Mouse (Mus musculus) v-Abl transformed pro-B cells (cell line): ENCODE data around the gene Otub2.

ENCODE experiments used
- in situ Hi-C, 2 experiments: fragments of 400-800 bp; cut with MboI; formaldehyde crosslinking; loops; one replicate each; pipeline ENCODE4 v1.15.1; 2025; ENCODE audit not compliant: unreplicated experiment in 2 of 2

Otub2 gene

DNA sequence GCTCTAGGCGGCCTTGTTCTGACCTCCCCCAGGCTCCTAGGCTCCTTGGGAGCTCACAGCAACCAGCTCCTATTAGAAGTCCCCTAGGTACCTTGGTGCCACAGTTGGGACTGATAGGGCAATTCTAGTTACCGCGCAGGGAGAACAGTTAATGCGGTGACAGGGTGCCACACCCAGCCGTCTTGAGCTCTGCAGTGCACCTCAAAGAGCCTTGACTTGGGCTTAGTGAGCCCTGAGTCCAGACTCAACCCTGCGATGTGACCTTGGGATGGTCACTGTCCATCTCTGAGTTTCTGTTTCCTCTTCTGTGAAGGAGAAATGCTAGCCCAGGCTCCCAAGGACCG lies 20.2 kb upstream of the Otub2 start:
- in situ Hi-C loops: loop anchor here (5.0 kb wide), 3 partner anchors 36 to 226 kb away; no protein-coding TSS in a partner anchor

DNA sequence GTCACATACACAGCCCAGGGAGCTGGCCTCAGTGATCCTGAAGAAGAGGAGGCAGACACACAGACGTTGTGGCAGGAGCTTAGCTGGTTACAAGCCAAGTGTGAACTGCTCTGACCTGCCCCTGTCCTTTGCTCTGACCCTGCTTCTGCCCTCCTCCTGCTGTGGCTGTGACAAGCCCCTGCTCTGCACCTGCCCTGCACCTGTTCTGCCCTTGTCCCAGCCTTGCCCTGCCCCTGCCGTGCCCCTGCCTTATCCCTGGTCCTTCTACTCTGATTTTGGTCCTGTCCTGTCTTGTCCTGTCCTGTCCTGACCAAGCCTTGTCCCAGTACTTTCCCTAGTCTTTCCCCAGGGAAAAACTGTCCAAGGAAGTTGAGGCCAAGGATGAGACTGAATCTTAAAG lies 19.7 kb upstream of the Otub2 start:
- in situ Hi-C loops: loop anchor here (5.0 kb wide), 3 partner anchors 36 to 226 kb away; no protein-coding TSS in a partner anchor

DNA sequence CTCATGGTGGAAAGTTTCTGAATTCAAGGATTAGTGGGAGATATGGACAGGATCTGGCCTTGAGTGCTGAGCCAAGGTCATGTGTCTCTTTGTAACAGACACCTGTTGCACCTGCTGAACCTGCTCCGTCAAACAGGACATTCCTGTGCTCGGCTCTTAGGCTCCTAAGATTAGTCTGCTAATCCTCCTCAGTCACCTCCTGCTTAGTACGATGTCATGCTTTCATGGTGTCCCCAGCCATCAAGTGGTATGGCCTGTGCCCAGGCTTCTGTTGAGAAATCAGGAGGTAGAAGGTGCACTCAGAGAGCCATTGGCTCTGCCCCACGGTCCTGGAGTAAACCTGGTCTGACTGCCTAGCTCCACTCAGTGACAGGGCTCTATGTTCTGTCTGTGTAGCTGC lies 17.6 kb upstream of the Otub2 start:
- in situ Hi-C loops: loop anchor here in 1 of 2 experiments (10.0 kb wide), 1 partner anchor 46 kb away; no protein-coding TSS in a partner anchor

DNA sequence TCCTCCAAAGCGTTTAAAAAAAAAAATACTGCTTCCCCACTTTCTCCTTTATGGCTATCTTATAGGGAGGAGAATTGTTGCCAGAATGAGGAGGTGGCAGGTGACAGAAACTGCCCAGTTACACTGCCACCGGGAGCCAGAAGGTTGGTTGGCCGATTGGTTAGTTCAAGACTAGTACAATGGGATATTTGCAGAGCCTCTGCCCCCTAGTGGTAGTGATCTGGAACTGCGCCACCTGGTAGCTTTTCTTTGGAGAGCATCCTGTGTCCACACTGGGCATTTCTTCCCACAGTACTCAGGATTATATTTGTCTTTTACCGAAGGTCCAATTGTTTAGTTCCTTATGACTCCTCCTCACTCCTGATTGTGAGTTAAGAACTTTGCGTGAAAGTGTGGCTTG lies 16.8 kb upstream of the Otub2 start:
- in situ Hi-C loops: loop anchor here in 1 of 2 experiments (10.0 kb wide), 1 partner anchor 47 kb away; no protein-coding TSS in a partner anchor

DNA sequence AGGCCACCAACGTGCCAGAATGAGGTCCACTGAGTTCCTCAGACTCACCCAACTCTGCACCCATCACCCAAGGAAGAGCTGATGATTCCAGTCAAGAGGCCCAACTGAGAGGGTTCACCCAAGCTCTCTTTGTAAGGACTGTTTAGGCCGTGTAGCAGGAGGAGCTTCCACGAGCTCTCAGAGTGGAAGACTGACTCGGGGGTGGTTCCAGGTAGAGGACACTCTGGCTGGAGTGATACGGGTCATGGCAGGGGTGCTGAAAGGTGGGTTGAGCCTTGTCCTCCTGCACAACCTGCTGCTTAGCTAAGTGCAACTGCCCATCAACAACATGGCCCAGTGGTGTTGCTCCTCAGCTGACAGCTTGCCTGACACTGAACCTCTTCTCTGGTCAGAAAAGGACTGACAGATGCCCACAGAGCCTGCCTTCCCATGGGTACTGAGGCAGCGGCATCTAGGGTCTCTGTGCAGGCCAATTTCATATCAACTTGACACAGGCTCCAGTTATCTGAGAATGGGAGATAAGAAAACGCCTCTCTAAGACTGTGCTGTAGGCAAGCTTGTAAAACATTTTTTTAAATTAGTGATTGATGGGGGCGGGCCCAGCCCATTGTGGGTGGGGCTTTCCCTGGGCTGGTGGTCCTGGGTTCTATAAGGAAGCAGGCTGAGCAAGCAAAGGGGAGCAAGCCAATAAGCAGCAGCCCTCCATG lies 14.8 kb upstream of the Otub2 start:
- in situ Hi-C loops: loop anchor here in 1 of 2 experiments (10.0 kb wide), 1 partner anchor 49 kb away; no protein-coding TSS in a partner anchor

DNA sequence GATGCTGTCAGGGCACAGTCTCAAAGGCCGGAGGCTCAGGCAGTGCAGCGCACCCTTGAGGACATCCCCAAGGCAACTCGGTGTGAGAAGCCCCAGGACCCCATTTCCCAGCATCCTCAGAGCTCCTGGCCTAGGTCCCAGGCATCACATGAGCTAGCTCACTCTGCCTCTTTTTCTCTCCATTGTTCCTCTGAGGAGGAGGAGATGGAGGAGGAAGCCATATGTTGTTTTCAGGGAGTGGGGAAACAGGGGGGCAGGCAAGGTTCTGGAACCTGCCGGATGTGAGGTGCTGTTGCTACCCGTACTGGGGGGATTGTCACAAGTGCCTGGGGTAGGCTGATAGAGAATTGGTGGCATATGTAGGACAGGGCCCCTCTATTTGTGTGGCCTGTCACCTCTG lies 12.4 kb upstream of the Otub2 start:
- in situ Hi-C loops: loop anchor here in 1 of 2 experiments (10.0 to 25.0 kb wide), 3 partner anchors 51 to 1636 kb away; partner anchors contain the start of genes Gm20604, Gm28051, Gon7 and Syne3

DNA sequence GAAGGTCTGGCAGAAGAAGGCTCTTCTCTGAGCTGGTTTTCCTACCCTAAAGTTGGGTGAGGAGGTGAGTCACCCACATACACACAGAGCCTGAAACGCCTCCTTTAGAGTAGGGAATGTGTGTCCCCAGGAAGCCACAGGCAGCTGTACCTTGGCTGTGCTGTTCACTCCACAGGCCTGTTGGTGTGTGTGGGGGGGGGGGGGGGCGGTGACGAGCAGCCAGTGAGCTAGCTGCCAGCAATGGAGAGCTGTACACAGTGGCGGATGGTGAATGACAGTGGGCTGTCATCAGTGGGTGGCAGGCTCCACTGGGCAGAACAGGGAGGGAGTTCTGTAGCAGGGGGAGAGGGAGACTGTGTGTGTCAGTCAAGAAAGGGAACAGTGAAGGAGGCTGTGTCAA lies 11.7 kb upstream of the Otub2 start:
- in situ Hi-C loops: loop anchor here in 1 of 2 experiments (10.0 to 25.0 kb wide), 3 partner anchors 52 to 1636 kb away; partner anchors contain the start of genes Gm20604, Gm28051, Gon7 and Syne3

DNA sequence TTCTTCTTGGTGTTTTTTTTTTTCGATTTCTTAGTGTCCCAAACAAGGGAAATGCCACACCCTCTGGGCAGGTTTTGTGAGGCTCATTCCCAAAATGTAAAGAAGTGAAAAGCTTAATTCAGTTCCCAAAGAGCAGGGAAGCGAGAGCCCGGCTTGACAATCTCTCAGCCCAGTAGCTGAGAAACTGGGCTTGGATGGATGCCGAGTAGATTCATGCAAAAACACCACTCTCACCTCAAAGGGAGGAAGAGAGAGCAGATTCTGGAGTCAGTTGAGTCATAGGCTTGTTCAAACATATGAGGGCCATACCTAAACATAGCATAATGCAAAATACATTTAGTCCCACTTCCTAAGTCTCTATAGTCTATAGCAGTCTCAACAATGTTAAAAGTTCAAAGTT lies 8.3 kb upstream of the Otub2 start:
- in situ Hi-C loops: loop anchor here in 1 of 2 experiments (25.0 kb wide), 2 partner anchors 618 to 1632 kb away; partner anchors contain the start of genes Gm20604, Gm28051, Gon7 and Syne3

DNA sequence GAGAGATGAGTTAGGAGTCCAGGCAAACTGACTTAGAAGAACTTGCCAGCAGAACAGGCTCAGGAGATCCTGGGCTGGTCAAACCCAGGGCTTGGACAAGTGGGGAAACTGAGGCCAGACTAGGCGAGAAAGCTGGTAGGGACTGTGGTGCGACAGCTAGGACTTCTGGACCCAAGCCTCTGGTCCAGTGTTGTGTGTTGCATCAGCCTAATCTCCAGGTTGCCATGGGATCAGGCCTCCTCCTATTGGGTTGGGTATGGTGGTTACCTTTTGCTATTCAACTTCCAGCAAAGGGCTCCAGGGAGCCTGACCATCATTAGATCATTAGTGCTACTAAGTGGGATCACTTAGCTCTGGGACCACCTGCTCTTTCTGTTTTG lies 856 bp downstream of the Otub2 start:
- in situ Hi-C loops: loop anchor here in 1 of 2 experiments (25.0 kb wide), 2 partner anchors 627 to 1623 kb away; partner anchors contain the start of genes Gm20604, Gm28051, Gon7 and Syne3

DNA sequence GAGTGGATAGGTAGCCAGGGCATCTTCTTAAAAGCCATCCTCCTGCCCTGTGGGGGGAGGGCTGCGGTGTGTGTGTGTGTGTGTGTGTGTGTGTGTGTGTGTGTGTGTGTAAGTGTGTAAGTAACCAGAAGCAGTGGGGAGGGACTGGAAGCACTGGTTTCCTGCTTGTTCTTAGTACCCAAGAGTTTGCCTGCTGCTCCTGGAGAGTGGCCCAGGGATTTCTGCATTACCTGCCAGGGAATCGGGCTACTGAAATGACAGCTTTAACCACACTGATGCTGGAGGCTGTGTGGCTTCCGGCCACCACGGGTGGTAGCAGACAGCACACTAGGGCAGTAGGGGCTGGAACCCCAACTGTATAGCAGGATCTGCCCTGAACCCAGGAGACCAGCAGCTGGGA lies 1.5 kb downstream of the Otub2 start:
- in situ Hi-C loops: loop anchor here in 1 of 2 experiments (25.0 kb wide), 2 partner anchors 628 to 1622 kb away; partner anchors contain the start of genes Gm20604, Gm28051, Gon7 and Syne3

DNA sequence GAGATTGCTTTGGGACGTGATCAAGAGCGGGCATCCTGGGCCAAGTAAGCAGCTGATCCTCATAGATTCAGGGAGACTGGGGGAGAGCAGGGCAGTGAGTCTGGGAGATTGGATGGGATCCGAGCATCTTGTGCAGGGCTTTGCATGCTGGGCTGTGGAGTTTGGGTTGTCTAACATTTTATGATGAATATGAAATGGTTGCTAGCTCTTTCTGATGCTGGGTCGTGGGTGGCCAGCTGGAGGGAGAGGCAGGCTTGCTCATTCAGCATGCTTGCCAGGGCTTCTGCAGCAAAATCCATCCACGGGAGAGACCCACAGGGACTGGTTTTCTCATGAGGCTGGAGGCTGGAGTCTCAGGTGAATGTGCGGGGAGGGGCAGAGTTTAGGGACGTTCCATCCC lies 2.6 kb downstream of the Otub2 start:
- in situ Hi-C loops: loop anchor here in 1 of 2 experiments (25.0 kb wide), 2 partner anchors 629 to 1621 kb away; partner anchors contain the start of genes Gm20604, Gm28051, Gon7 and Syne3

DNA sequence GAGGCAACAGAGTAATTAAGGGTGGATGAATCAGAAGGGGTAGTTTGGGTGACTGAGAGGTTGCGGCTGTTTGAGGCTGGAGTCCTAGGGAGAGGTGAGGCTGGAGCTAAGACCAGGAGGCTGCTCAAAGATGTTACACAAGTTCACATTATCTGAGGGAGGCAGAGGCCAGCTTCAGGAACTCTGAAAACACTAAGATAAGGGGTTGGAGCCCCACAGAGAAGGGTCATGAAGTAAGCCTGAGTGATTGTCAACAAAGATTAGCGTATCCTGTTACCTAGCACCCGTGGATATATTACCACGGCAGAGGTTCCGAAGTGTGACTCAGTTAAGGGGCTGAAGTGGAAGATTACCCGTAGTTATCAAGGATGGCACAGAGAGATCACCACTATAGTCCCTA lies 5.0 kb downstream of the Otub2 start:
- in situ Hi-C loops: loop anchor here in 1 of 2 experiments (25.0 kb wide), 2 partner anchors 631 to 1619 kb away; partner anchors contain the start of genes Gm20604, Gm28051, Gon7 and Syne3

DNA sequence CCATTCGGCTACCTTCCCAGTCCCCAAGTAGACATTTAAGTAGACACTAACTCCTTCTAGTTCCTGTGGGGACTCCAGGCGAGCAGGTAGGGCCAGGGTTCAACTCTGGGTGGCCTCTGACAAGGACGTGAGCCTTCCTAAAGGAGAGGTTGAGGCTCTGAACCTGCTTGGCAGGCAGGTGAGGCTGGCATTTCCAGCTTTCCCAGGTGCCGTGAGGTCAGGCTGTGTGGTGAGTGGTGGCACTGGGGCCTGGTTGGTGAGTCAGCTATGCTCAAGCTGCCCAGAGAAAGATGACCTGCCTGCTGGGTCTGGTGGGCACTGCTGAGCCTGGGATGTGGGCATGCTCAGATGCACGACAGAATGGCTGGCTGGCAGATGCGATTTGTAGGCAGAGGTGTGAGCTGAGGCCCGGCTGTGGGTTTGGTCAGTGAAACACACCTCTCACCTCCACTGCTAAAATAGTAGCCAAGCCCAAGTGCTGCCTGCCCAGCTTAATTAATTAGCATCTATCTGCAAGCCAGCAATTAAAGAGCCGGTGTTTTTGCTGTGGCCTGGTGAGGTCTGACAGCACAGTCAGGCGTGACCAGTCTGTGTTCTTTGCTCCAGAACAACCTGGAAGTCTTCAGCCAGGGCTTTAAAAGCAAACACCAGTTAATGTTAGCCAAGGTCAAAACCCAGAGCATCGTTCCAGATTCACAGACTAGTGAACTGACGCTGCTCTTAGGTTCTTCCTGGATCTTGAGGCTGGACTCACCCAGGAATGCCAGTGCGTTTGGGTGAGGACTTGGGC lies 7.2 kb downstream of the Otub2 start:
- in situ Hi-C loops: loop anchor here in 1 of 2 experiments (25.0 kb wide), 2 partner anchors 633 to 1617 kb away; partner anchors contain the start of genes Gm20604, Gm28051, Gon7 and Syne3

DNA sequence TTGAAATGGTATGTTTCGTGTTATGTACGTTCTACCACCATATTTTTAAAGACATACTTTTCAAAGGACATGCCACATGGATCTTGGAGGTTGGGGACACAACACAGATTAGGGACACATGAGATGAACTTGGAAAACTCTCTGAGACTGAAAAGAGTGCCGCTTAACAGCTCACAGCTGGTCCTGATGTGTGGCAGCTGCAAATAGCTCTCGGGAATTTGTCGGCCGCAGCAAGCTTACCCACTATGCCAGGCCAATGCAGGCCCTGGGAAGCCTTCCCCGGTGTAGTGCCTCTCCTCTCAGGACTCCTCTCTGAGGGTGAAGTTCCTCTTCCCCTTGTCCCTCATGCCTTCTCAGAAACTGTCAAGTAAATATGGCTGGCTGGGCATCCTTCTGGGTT lies 8.3 kb downstream of the Otub2 start:
- in situ Hi-C loops: loop anchor here in 1 of 2 experiments (25.0 kb wide), 2 partner anchors 634 to 1616 kb away; partner anchors contain the start of genes Gm20604, Gm28051, Gon7 and Syne3

DNA sequence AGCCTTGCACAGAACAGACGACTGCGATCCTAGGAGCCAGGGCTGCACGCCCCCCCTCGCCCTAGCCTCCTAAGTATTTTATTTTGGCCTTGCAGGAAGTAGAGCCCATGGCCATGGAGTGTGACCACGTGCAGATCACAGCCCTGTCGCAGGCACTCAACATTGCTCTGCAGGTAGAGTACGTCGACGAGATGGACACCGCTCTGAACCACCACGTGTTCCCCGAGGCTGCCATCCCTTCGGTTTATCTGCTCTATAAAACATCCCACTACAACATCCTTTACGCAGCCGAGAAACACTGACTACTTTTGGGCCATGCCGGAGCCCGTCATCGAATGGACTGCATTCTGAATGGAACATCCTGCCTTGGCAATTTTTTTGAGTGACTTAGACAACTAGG lies 15.6 kb downstream of the Otub2 start:
- in situ Hi-C loops: no loop called here

DNA sequence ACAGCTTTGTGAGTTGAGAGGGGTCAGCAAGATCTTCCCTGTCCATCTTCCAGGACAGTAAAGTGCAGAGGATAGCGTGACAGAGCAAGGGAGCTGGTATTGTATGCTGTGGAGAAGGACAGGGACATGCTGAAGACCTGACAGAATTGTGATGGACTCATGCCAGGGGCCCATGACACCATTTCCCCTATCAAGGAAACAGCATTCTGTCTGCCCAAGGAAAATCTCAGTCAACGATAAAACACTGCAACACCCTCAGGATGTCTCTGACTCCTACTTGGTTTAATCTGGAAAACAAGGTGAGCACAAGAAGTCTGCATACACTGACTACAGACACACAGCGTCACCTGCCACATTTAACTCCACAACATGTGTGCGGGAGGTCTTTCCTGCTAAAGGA lies 19.2 kb downstream of the Otub2 start, which contains the start of gene 9330161L09Rik:
9330161L09Rik (minus strand) TSS at position 101 of the 400 bp plus-strand sequence.
- in situ Hi-C loops: no loop called here

DNA sequence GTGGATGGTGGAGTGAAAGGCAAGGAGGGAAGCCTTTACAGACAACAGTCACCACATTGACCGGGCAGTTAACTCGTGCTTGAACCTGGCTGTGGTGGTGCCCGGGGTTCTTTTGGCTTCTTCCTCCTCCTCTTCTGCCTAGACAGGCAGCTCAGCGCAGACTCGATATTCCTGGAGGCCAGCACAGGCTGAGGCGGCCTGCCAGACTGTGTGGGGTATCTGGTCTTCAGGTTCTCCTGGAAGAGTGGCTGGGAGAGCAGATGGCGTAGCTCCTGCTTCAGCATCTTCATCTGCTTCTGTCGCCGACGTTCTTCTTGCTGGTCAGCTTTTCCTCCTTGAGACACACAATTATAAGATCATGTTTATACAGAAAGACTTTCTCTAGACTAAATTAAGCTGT lies 19.7 kb downstream of the Otub2 start:
- in situ Hi-C loops: no loop called here

DNA sequence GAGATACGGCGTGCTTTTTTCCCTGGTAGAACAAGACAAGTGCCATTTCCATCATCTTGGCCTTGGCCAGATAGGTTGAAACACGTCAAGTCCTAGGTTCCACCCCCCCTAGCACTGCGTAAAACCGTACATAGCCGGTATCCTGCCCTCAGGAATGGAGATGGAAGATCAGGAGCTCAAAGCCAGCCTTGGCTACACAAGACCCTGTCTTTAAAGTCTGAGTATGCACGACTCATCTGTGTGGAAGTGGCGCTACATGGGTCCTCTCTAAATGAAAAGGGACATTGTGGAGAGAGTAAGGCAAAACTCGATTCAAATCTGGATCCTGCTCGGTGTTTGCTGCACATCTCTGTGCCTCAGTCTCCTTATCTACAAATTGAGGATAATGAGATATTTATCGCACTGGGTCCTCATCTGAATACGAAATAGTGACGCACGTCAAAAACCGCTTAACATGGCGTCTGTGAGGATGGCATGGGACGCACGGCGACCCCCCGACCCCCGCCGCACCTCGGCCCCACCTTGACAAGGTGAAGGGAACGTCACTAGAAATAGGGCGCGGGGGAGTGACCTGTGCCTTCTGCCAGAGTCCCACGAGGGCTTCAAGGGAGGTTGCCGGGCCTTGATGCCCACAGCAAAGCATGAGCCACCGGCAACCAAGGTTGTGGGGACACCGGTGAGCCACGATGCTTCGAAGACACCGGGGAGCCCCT lies 36.7 kb downstream of the Otub2 start:
- in situ Hi-C loops: loop anchor here (5.0 to 10.0 kb wide), 2 partner anchors 67 to 670 kb away; partner anchors contain the start of genes Gm20604 (in 1 of the 2), Gm28051 (in 1 of the 2), Gon7 (in 1 of the 2) and Ubr7 (in 1 of the 2)

DNA sequence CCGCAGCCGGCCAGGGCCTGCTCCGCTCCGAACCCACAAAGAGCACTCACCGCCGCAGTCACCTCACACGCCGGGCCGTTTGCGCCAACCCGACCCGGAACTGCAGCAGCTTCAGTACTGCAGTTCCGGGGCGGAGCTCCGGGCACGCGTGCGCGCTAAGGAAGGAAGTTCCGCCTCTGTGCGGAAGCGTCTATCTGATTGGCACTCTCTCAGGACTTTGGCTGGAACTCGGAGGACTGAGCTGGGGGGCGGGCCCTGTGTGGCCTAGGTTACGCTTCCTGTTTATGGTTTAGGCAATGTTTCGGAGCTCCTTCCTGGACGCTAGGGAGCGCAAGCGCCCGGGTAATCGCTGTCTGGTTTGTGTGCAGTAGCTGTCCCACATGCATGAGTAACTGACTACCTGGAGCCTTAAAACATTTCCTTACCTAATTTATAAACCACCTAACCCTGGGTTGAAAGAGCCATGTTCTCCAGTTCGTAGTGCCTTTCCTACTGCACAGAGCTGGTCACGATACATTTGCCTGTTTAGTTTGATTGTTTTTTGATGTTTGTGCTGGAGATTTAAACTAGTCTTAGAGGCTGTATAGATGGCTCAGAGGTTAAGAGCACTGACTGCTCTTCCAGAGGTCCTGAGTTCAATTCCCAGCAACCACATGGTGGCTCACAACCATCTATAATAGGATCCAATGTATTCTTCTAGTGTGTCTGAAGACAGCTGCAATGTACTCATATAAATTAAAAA lies 37.4 kb downstream of the Otub2 start, which contains the start of gene Ddx24:
Ddx24 (minus strand) TSS at position 102 of the 742 bp plus-strand sequence.
- in situ Hi-C loops: loop anchor here (5.0 to 10.0 kb wide), 2 partner anchors 66 to 671 kb away; partner anchors contain the start of genes Gm20604 (in 1 of the 2), Gm28051 (in 1 of the 2), Gon7 (in 1 of the 2) and Ubr7 (in 1 of the 2)
